In the genomic region with DNA sequence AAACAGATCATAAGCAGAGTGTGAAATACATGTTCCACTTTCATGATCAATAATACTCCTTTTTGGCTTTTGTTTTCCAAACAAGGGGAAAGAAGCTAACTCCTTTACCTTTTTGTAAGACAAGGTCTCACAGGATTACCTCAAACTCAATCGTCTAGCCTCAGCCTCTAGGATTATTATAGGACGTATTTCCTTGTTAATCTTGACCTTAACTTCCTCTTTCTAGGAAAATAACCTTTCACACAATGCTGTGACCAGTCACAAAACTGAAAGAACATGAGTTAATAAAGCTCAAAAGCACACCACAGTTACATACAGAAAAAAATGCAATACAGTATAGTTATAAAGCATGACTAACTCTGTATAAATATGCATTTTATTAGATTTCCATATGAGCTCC, we compare ENCODE assay signal across 24 mouse cellular contexts.
"Had no signal": no experiment of that assay in that cellular context is flagged by ENCODE, and none has a peak within 500 bp of the region (broad histone marks: within the 10 kb centered on the region; RNA-seq: fewer than 3 reads in every experiment).

No protein-coding gene starts in this region.

- H3K4me2 ChIP-seq: heart, embryonic 12.5 days; hindbrain, embryonic 13.5 days; hindbrain, embryonic 15.5 days; kidney, embryonic 15.5 days; limb, embryonic 12.5 days; liver, embryonic 13.5 days had no signal

- H3K9me3 ChIP-seq: heart, embryonic 10.5 days; hindbrain, embryonic 13.5 days; hindbrain, embryonic 15.5 days; kidney, embryonic 15.5 days; limb, embryonic 10.5 days; limb, embryonic 12.5 days; liver, embryonic 13.5 days had no signal

- ATAC-seq: hindbrain, postnatal 0 days; intestine, embryonic 16.5 days had no signal

- H3K27ac ChIP-seq: heart, embryonic 10.5 days; hindbrain, embryonic 13.5 days; hindbrain, embryonic 15.5 days; hindbrain, postnatal 0 days; kidney, embryonic 15.5 days; kidney, postnatal 0 days; limb, embryonic 10.5 days; limb, embryonic 12.5 days; liver, embryonic 13.5 days had no signal

- DNase-seq: gastrocnemius, postnatal 14 days; gastrocnemius, postnatal 36 days; heart, adult 18-20 months; heart, postnatal 10 days; heart, postnatal 4 days; kidney, adult 11 months; kidney, adult 2 months; kidney, adult 9 months; kidney, postnatal 14 days; kidney, postnatal 36 days; layer of hippocampus, adult 9-11 months; layer of hippocampus, postnatal 36 days; liver; liver, embryonic 13.5 days had no signal

- H3K9ac ChIP-seq: heart, embryonic 12.5 days; hindbrain, embryonic 13.5 days; hindbrain, embryonic 15.5 days; kidney, embryonic 15.5 days; limb, embryonic 12.5 days; liver, embryonic 13.5 days had no signal

- H3K4me3 ChIP-seq: heart, embryonic 10.5 days; heart, embryonic 12.5 days; hindbrain, embryonic 13.5 days; hindbrain, embryonic 15.5 days; kidney, embryonic 15.5 days; limb, embryonic 10.5 days; limb, embryonic 12.5 days; liver, embryonic 13.5 days had no signal

- H3K4me1 ChIP-seq: heart, embryonic 10.5 days; heart, embryonic 12.5 days; hindbrain, embryonic 13.5 days; hindbrain, embryonic 15.5 days; kidney, embryonic 15.5 days; limb, embryonic 10.5 days; limb, embryonic 12.5 days; liver, embryonic 13.5 days had no signal

- H3K36me3 ChIP-seq: hindbrain, embryonic 13.5 days; hindbrain, embryonic 15.5 days; kidney, embryonic 15.5 days; liver, embryonic 13.5 days had no signal

- H3K27me3 ChIP-seq: heart, embryonic 12.5 days; hindbrain, embryonic 13.5 days; hindbrain, embryonic 15.5 days; kidney, embryonic 15.5 days; limb, embryonic 12.5 days; liver, embryonic 13.5 days had no signal
